Mouse (Mus musculus) midbrain, embryonic 11.5 days (tissue): ENCODE data around the gene Ghdc. TPM values are rescaled to one million over a fixed set of nuclear protein-coding genes. Genes with fewer than 3 reads are reported as not detected.

Experiments
- ATAC-seq: fragments of 200-750 bp; cut with Nextera tagmentation; 2 replicates; pipeline ENCODE4 v1.8.0; 2017; ENCODE audit warnings: moderate TSS enrichment, moderate library complexity; ENCODE audit not compliant: low FRiP score
- DNase-seq: peaks from one replicate; pipeline ENCODE4 v3.0.0; 2015; ENCODE audit warnings: low spot score; ENCODE audit errors: missing footprints
- H3K27ac ChIP-seq: fragments of 300-500 bp; sonication (generic); 2 replicates; pipeline ENCODE4 v1.5.1; 2014; ENCODE audit warnings: low read depth, low read length
- H3K27me3 ChIP-seq: fragments of 300-500 bp; sonication (generic); 2 replicates; pipeline ENCODE4 v1.6.1; 2014; ENCODE audit warnings: mild to moderate bottlenecking, low read length, moderate library complexity, mixed read lengths; ENCODE audit not compliant: control insufficient read depth, insufficient read depth
- H3K36me3 ChIP-seq: fragments of 300-500 bp; sonication (generic); 2 replicates; pipeline ENCODE4 v1.6.1; 2014; ENCODE audit warnings: mild to moderate bottlenecking, low read length, moderate library complexity, mixed read lengths; ENCODE audit not compliant: control insufficient read depth, insufficient read depth
- H3K4me1 ChIP-seq: fragments of 300-500 bp; sonication (generic); 2 replicates; pipeline ENCODE4 v1.6.1; 2014; ENCODE audit warnings: low read length; ENCODE audit not compliant: control insufficient read depth, insufficient read depth
- H3K4me2 ChIP-seq: fragments of 300-500 bp; sonication (generic); 2 replicates; pipeline ENCODE4 v1.6.1; 2014; ENCODE audit warnings: mild to moderate bottlenecking, moderate library complexity
- H3K4me3 ChIP-seq: fragments of 300-500 bp; sonication (generic); 2 replicates; pipeline ENCODE4 v1.5.1; 2014; ENCODE audit warnings: low read depth, low read length
- H3K9ac ChIP-seq: fragments of 300-500 bp; sonication (generic); 2 replicates; pipeline ENCODE4 v1.6.1; 2014; ENCODE audit warnings: low read length
- H3K9me3 ChIP-seq: fragments of 300-500 bp; sonication (generic); 2 replicates; pipeline ENCODE4 v1.6.1; 2016; ENCODE audit warnings: low read length; ENCODE audit not compliant: control insufficient read depth
- WGBS: fragments of 180-500 bp; shearing (Covaris S2); extraction: QIAGEN DNeasy Blood & Tissue Kit; methylation state at CpG from one replicate; pipeline ENCODE4 v1.1.7; 2014; 5-methylcytosine and 5-hydroxymethylcytosine counted together
- polyA plus RNA-seq: library from polyadenylated mRNA; unstranded; fragments of >200 nt; fragmentation: Nextera tagmentation; extraction: Ambion mirVana; gene quantifications from 2 replicates; pipeline ENCODE4 v1.2.1, GENCODE M21; 2014

Gene Ghdc
- polyA plus RNA-seq, 1 experiment from 2014 or later: 1.3 TPM

GRCm38 (mm10) chr11:100745085-100745484 is 25.7 kb downstream of the Ghdc start:
- Histone ChIP-seq H3K4me2 (no peak overlapping the region), H3K27me3 (no peaks in the 10 kb centered on the region), H3K9me3 (no peaks in the 10 kb centered on the region), H3K4me3 (no peak overlapping the region), H3K27ac (no peak overlapping the region), H3K4me1 (no peaks in the 10 kb centered on the region), H3K9ac (no peak overlapping the region), H3K36me3 (no peaks in the 10 kb centered on the region)
- 17% methylated on average over 6 of the region's 6 CpGs for WGBS
- DNase-seq (peak; percentile 90), ATAC-seq (no peak)

GRCm38 (mm10) chr11:100741348-100741747 is 29.4 kb downstream of the Ghdc start:
- ATAC-seq (no peak), DNase-seq (no peak)
- Histone ChIP-seq H3K27me3 (no peaks in the 10 kb centered on the region), H3K4me2 (no peak overlapping the region), H3K36me3 (no peaks in the 10 kb centered on the region), H3K4me3 (no peak overlapping the region), H3K9ac (no peak overlapping the region), H3K4me1 (peaks cover 9% of the 10 kb centered on the region), H3K27ac (no peak overlapping the region), H3K9me3 (no peaks in the 10 kb centered on the region)
- WGBS: 72% methylated on average over 6 of the region's 6 CpGs

- peak overlapping the region; percentile 62 for H3K9ac ChIP-seq
- no peak for ATAC-seq
- H3K36me3 ChIP-seq: no peaks in the 10 kb centered on the region
- DNase-seq: no peak
- WGBS: 22% methylated on average over 5 of the region's 5 CpGs
- no peaks in the 10 kb centered on the region for H3K9me3 ChIP-seq
- peak overlapping the region; percentile 49 for H3K4me2 ChIP-seq
- H3K27ac ChIP-seq: no peak overlapping the region
- H3K4me3 ChIP-seq: peak overlapping the region; percentile 94
- no peaks in the 10 kb centered on the region for H3K27me3 ChIP-seq
- peaks cover 9% of the 10 kb centered on the region for H3K4me1 ChIP-seq
These were observed 32.0 kb downstream of the Ghdc start for GRCm38 (mm10) chr11:100738749-100739148.

GRCm38 (mm10) chr11:100738066-100738604 is 32.6 kb downstream of the Ghdc start, which contains the start of gene Rab5c:
Gene Rab5c (minus strand): TSS chr11:100738215.
- peaks cover 9% of the 10 kb centered on the region for H3K4me1 ChIP-seq
- under 1% methylated on average over 39 of the region's 39 CpGs for WGBS
- no peaks in the 10 kb centered on the region for H3K36me3 ChIP-seq
- ATAC-seq: peak; percentile 99
- no peaks in the 10 kb centered on the region for H3K9me3 ChIP-seq
- H3K27ac ChIP-seq: peak within 1 kb of the TSS; percentile 13; the same call in 1 of the 2 replicates
- H3K9ac ChIP-seq: peak within 1 kb of the TSS; percentile 96
- peak; percentile 99 for DNase-seq
- peak within 1 kb of the TSS; percentile 94 for H3K4me3 ChIP-seq
- peak within 1 kb of the TSS; percentile 84 for H3K4me2 ChIP-seq
- H3K27me3 ChIP-seq: no peaks in the 10 kb centered on the region

GRCm38 (mm10) chr11:100737105-100737733 is 33.5 kb downstream of the Ghdc start:
- Histone ChIP-seq H3K27me3 (no peaks in the 10 kb centered on the region), H3K4me1 (peaks cover 9% of the 10 kb centered on the region), H3K4me2 (peak overlapping the region; percentile 84), H3K4me3 (peak overlapping the region; percentile 94), H3K27ac (no peak overlapping the region), H3K36me3 (no peaks in the 10 kb centered on the region), H3K9ac (peak overlapping the region; percentile 96), H3K9me3 (no peaks in the 10 kb centered on the region)
- WGBS: 2% methylated on average over 13 of the region's 13 CpGs
- no peak for ATAC-seq
- no peak for DNase-seq

GRCm38 (mm10) chr11:100736746-100737080 is 34.0 kb downstream of the Ghdc start:
- Histone ChIP-seq H3K4me3 (peak overlapping the region; percentile 94; the same call in 1 of the 2 replicates), H3K9ac (peak overlapping the region; percentile 96), H3K4me2 (peak overlapping the region; percentile 84), H3K36me3 (no peaks in the 10 kb centered on the region), H3K27ac (no peak overlapping the region), H3K27me3 (no peaks in the 10 kb centered on the region), H3K9me3 (no peaks in the 10 kb centered on the region), H3K4me1 (peaks cover 9% of the 10 kb centered on the region)
- ATAC-seq (no peak), DNase-seq (no peak)
- 87% methylated on average over 4 of the region's 4 CpGs for WGBS

- Histone ChIP-seq H3K36me3 (no peaks in the 10 kb centered on the region), H3K9ac (no peak overlapping the region; the same call in 1 of the 2 replicates), H3K4me2 (no peak overlapping the region), H3K4me3 (no peak overlapping the region), H3K9me3 (no peaks in the 10 kb centered on the region), H3K27ac (no peak overlapping the region), H3K4me1 (peaks cover 9% of the 10 kb centered on the region), H3K27me3 (no peaks in the 10 kb centered on the region)
- no peak for DNase-seq
- ATAC-seq: no peak
- 79% methylated on average over 14 of the region's 14 CpGs for WGBS
These were observed 34.6 kb downstream of the Ghdc start for GRCm38 (mm10) chr11:100735954-100736745.

- Histone ChIP-seq H3K36me3 (no peaks in the 10 kb centered on the region), H3K4me2 (no peak overlapping the region)
These were observed 35.5 kb downstream of the Ghdc start for GRCm38 (mm10) chr11:100735134-100735865.

More at GRCm38 (mm10) chr11:100735134-100735865, 35.5 kb downstream of the Ghdc start:
- Histone ChIP-seq H3K9ac (no peak overlapping the region), H3K4me1 (peaks cover 9% of the 10 kb centered on the region), H3K4me3 (no peak overlapping the region), H3K27me3 (no peaks in the 10 kb centered on the region), H3K27ac (no peak overlapping the region), H3K9me3 (no peaks in the 10 kb centered on the region)
- no peak for ATAC-seq
- 87% methylated on average over 9 of the region's 9 CpGs for WGBS
- no peak for DNase-seq
